Mouse (Mus musculus) brain, embryonic 14.5 days (tissue): ENCODE measurements around the gene Ttll11. TPM values are rescaled to one million over a fixed set of nuclear protein-coding genes. Genes with fewer than 3 reads are reported as not detected.

Experiments used
- DNase-seq: peaks from one replicate; pipeline ENCODE4 v3.0.0-alpha.2; 2011; ENCODE audit warnings: low read depth
- CTCF ChIP-seq: fragments of 200-500 bp; IDR thresholded peaks from 2 replicates; pipeline ENCODE4 v1.5.1; 2012; ENCODE audit warnings: inconsistent platforms, mild to moderate bottlenecking, moderate library complexity, borderline replicate concordance; ENCODE audit not compliant: insufficient read depth, insufficient read length; ENCODE audit errors: extremely low read depth
- POLR2A ChIP-seq: fragments of 200-500 bp; IDR thresholded peaks from 2 replicates; pipeline ENCODE4 v1.6.1; 2012; ENCODE audit warnings: mild to moderate bottlenecking, inconsistent platforms, borderline replicate concordance; ENCODE audit not compliant: poor library complexity, insufficient read depth, insufficient read length, severe bottlenecking; ENCODE audit errors: extremely low read depth
- polyA plus RNA-seq: library from polyadenylated mRNA; depleted of rRNA; stranded (reverse); fragments of >200 nt; gene quantifications from 2 replicates; pipeline ENCODE4 v1.2.3, GENCODE M21; 2012; rRNA removed

Gene Ttll11
- polyA plus RNA-seq, 1 experiment = 9.3 TPM

DNA sequence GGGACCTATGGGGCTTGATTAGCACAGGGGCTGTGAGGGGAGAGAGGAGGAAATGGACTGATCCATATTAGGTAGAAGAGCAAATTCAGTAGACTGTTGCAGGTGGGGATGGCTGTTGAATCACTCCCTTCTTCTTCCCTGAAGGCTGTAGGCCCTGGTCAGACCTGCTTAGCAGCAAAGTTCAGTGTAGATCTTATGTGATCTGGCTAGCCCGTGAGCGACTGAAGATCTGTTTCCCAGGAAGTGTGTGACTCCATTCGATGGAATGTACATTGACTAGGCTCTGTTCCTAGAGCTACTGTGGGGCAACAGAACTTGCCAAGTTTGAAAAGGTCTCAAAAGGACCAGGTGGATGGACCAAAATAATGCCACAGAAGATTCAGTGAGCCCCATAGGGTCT is 276.5 kb downstream of the Ttll11 start:
- no peak for TF ChIP-seq CTCF
- TF ChIP-seq POLR2A = no peak
- no peak for DNase-seq

DNA sequence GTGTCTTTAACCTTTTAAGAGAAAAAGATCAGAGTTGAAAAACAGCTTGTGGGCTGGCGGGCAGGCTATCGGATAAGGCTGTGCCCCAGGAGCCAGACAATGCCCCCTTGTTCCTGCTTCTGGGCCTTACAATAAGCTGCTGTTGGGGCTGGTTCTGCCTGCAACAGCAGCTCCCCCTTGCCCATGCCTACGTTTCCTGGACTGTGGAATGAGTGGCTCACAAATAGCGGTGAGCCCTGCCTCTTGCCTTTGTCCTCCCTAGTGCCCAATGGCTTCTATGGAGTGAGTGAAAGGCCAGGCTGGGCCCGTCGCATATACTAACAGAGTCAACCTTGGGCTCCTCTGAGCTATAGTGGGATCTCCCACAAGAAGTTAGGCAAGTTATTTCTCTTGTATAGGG is 277.1 kb downstream of the Ttll11 start:
- no peak for TF ChIP-seq POLR2A
- no peak for TF ChIP-seq CTCF
- DNase-seq = peak; percentile 75

DNA sequence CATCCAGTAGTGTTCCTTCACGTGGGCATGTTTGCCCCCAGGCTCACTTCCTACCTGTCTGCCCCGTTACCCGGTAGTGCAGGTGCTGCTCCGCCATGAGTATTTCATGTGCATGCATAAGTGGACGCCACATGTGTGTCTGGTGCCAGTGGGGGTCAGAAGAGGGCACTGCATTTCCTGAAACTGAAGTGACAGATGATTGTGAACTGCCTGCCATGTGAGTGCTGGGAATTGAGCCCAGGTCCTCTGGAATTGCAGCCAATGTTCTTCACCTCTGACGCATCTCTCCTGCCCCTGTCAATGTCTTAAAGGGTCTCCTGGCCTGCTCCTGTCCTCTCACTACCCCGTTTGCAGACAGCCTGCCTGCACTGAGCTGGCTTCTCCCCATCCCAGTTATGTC is 277.7 kb downstream of the Ttll11 start:
- TF ChIP-seq POLR2A = no peak
- no peak for TF ChIP-seq CTCF

More for the DNA sequence above, 277.7 kb downstream of the Ttll11 start:
- DNase-seq = no peak

Other genes starting within 250 kb of the Ttll11 start
- 123 and 135 TPM in 2 replicates for gene Ndufa8, start 69.5 kb upstream of the Ttll11 start, polyA plus RNA-seq
- 0.93 and 2.3 TPM in 2 replicates for gene Morn5, start 69.5 kb upstream of the Ttll11 start, polyA plus RNA-seq
- 16.9 and 28.7 TPM in 2 replicates for gene Lhx6, start 125.5 kb upstream of the Ttll11 start, polyA plus RNA-seq
- gene Mrrf, start 156.5 kb upstream of the Ttll11 start, polyA plus RNA-seq = 23.7 and 33.5 TPM in 2 replicates
- 73.3 and 86.3 TPM in 2 replicates for gene Rbm18, start 156.9 kb upstream of the Ttll11 start, polyA plus RNA-seq